In the genomic region with DNA sequence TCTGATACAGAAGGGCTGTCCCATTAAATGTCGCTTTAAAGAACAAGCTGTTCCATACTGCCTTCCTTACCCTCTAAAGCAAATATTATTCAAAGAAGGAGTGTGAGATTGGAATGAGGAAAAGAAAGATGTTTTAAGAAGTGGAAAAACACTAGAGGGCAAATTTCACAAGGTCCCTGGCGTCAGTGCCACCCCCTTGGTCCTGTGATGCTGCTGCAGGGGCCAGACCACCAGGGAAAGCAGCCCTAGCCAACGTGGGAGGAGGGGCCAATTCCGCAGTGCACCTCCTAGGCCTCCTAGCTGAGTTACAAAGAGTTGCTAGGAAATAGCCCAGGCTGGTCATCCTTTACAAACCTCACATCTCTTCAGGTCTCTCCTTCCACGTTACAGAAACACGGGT, we compare ENCODE assay signal across 8 mouse cellular contexts. TPM values are rescaled to one million over a fixed set of nuclear protein-coding genes. Genes with fewer than 3 reads are reported as not detected.
DNase-seq lines count a peak whose midpoint lies in the region; ATAC-seq and TF ChIP-seq lines count a peak whose summit lies in the region.

No protein-coding gene starts in this region.

- H3K4me3 ChIP-seq in heart, embryonic 10.5 days: peak overlapping the region; percentile 83
- peak overlapping the region; percentile 44 for H3K4me3 ChIP-seq in bone marrow, adult 2 months (replicated peaks; ENCODE audit: control insufficient read depth, low read depth, low read length)
- H3K4me3 ChIP-seq in forebrain, embryonic 16.5 days (replicated peaks; ENCODE audit: low read length): peak overlapping the region; percentile 86
- peak overlapping the region; percentile 64 for H3K4me3 ChIP-seq in midbrain, embryonic 16.5 days (ENCODE audit: low read depth, low read length)

- no peak for TF ChIP-seq POLR2A in bone marrow, adult 2 months (IDR thresholded peaks at IDR 0.05; ENCODE audit: borderline replicate concordance, control insufficient read depth, low read depth, low read length)

- no peak for TF ChIP-seq CTCF in bone marrow, adult 2 months (IDR thresholded peaks at IDR 0.05; ENCODE audit: control insufficient read depth, insufficient read depth, low read length)

- no peak for ATAC-seq in forebrain, embryonic 16.5 days
- no peak for ATAC-seq in midbrain, embryonic 16.5 days
- no peak for ATAC-seq in inflammation-experienced regulatory T-cells, adult 6 months

- DNase-seq in heart, embryonic 10.5 days (ENCODE audit: low spot score): no peak
- DNase-seq in heart, postnatal 14 days: no peak
- peak; percentile 39 to 58 for DNase-seq in kidney, postnatal 4 days
- DNase-seq in ovary, adult 18-20 months (ENCODE audit: low spot score): no peak

- H3K27ac ChIP-seq in heart, embryonic 10.5 days: peak overlapping the region; percentile 94
- no peak overlapping the region for H3K27ac ChIP-seq in bone marrow, adult 2 months (ENCODE audit: control insufficient read depth, insufficient read depth, low read depth, low read length, poor library complexity)
- peak overlapping the region; percentile 14; the same call in 1 of the 2 replicates for H3K27ac ChIP-seq in forebrain, embryonic 16.5 days (ENCODE audit: low read length)
- H3K27ac ChIP-seq in midbrain, embryonic 16.5 days (ENCODE audit: low read length): peak overlapping the region; percentile 97

- peaks cover 40% of the 10 kb centered on the region for H3K27me3 ChIP-seq in heart, embryonic 10.5 days (ENCODE audit: insufficient read depth, poor library complexity, severe bottlenecking)
- H3K27me3 ChIP-seq in forebrain, embryonic 16.5 days (replicated peaks; ENCODE audit: control insufficient read depth, insufficient read depth, low read length): no peaks in the 10 kb centered on the region
- no peaks in the 10 kb centered on the region for H3K27me3 ChIP-seq in midbrain, embryonic 16.5 days (ENCODE audit: control insufficient read depth, insufficient read depth, low read depth, low read length)

- peaks cover 28% of the 10 kb centered on the region for H3K36me3 ChIP-seq in heart, embryonic 10.5 days
- peaks cover 9% of the 10 kb centered on the region for H3K36me3 ChIP-seq in forebrain, embryonic 16.5 days (ENCODE audit: control insufficient read depth, insufficient read depth)
- peaks cover 5% of the 10 kb centered on the region; the same call in 1 of the 2 replicates for H3K36me3 ChIP-seq in midbrain, embryonic 16.5 days (ENCODE audit: control insufficient read depth, insufficient read depth, low read length)

- H3K9me3 ChIP-seq in heart, embryonic 10.5 days: no peaks in the 10 kb centered on the region
- no peaks in the 10 kb centered on the region for H3K9me3 ChIP-seq in forebrain, embryonic 16.5 days (ENCODE audit: control insufficient read depth, low read length)
- H3K9me3 ChIP-seq in midbrain, embryonic 16.5 days (replicated peaks; ENCODE audit: control insufficient read depth, low read length, poor library complexity, severe bottlenecking): no peaks in the 10 kb centered on the region

- H3K9ac ChIP-seq in forebrain, embryonic 16.5 days (replicated peaks; ENCODE audit: low read depth, low read length): peak overlapping the region; percentile 87
- peak overlapping the region; percentile 90 for H3K9ac ChIP-seq in midbrain, embryonic 16.5 days (ENCODE audit: low read depth, low read length)

- peak overlapping the region; percentile 75 for H3K4me2 ChIP-seq in forebrain, embryonic 16.5 days (ENCODE audit: low read length)
- peak overlapping the region; percentile 57 for H3K4me2 ChIP-seq in midbrain, embryonic 16.5 days (ENCODE audit: low read length)

- 21% methylated on average over 6 of the region's 6 CpGs for WGBS in heart, embryonic 10.5 days
- WGBS in bone marrow, adult 2 months: 66% methylated on average over 6 of the region's 6 CpGs
- WGBS in forebrain, embryonic 16.5 days: 29% methylated on average over 6 of the region's 6 CpGs
- WGBS in midbrain, embryonic 16.5 days: 20% methylated on average over 6 of the region's 6 CpGs

- peaks cover 59% of the 10 kb centered on the region for H3K4me1 ChIP-seq in heart, embryonic 10.5 days
- peaks cover 5% of the 10 kb centered on the region for H3K4me1 ChIP-seq in bone marrow, adult 2 months (ENCODE audit: control insufficient read depth, insufficient read depth, low read length)
- peaks cover 36% of the 10 kb centered on the region for H3K4me1 ChIP-seq in forebrain, embryonic 16.5 days (replicated peaks; ENCODE audit: control insufficient read depth, insufficient read depth, low read length)
- peaks cover 24% of the 10 kb centered on the region for H3K4me1 ChIP-seq in midbrain, embryonic 16.5 days (ENCODE audit: control insufficient read depth, insufficient read depth, low read length)

- intact Hi-C loops in heart, postnatal 14 days (cut with DNase I): loop anchor here (5.0 kb wide), 2 partner anchors 231 to 661 kb away; no protein-coding TSS in a partner anchor

RNA-seq across cellular contexts. Expression of gene Atp1b1, which starts 2.1 kb away (rescaled TPM):
- 181 and 298 TPM in 2 replicates for polyA plus RNA-seq in heart, embryonic 10.5 days (2016; fragmentation: Nextera tagmentation; extraction: Ambion mirVana)
- 100 to 1,000 TPM; 452 to 466 TPM for total RNA-seq in heart, postnatal 14 days (2021)
- polyA plus RNA-seq in bone marrow, adult 2 months (2011; ENCODE audit: insufficient read depth, insufficient read length, low replicate concordance, missing spikeins): 14.2 and 46.4 TPM in 2 replicates
- polyA plus RNA-seq in forebrain, embryonic 16.5 days (2015; fragmentation: Nextera tagmentation; extraction: Ambion mirVana): 110 and 132 TPM in 2 replicates
- polyA plus RNA-seq in midbrain, embryonic 16.5 days (2015; fragmentation: Nextera tagmentation; extraction: Ambion mirVana): 238 and 311 TPM in 2 replicates
- polyA plus RNA-seq in inflammation-experienced regulatory T-cells, adult 6 months (2017; shearing (Covaris generic)): 1 to 10 TPM in 2 of 3 experiments, under 1 TPM in 1; 0.19 to 3.4 (median 2.4) TPM

Comparison
In these comparisons a context has a peak if more than half of its experiments do, and no peak if none do; other contexts are left out.
1. DNase-seq: peak in kidney, postnatal 4 days (2 of 2); none in heart, embryonic 10.5 days (single experiment), heart, postnatal 14 days (0 of 2) and ovary, adult 18-20 months (single experiment).
2. Peak in every context shown above with its lines, with median percentiles within 50 percentile points of each other: H3K4me3 ChIP-seq.